Mouse (Mus musculus) olfactory bulb, adult 2 months (tissue): ENCODE measurements around the gene Ntn1. TPM values are rescaled to one million over a fixed set of nuclear protein-coding genes. Genes with fewer than 3 reads are reported as not detected.

Source experiments
- H3K27ac ChIP-seq: fragments of 200-500 bp; 2 replicates; pipeline ENCODE4 v1.5.1; 2012; ENCODE audit warnings: low read depth, low read length; ENCODE audit not compliant: insufficient read depth
- H3K4me1 ChIP-seq: fragments of 200-500 bp; 2 replicates; pipeline ENCODE4 v1.6.1; 2012; ENCODE audit warnings: low read length; ENCODE audit not compliant: control insufficient read depth, insufficient read depth
- H3K4me3 ChIP-seq: fragments of 200-500 bp; 2 replicates; pipeline ENCODE4 v1.5.1; 2012; ENCODE audit warnings: mild to moderate bottlenecking, low read depth, low read length, moderate library complexity; ENCODE audit not compliant: insufficient read depth
- CTCF ChIP-seq: fragments of 200-500 bp; IDR thresholded peaks from 2 replicates; pipeline ENCODE4 v1.5.1; 2012; ENCODE audit warnings: low read depth, mild to moderate bottlenecking, low read length, moderate library complexity; ENCODE audit not compliant: insufficient read depth
- POLR2A ChIP-seq: fragments of 200-500 bp; IDR thresholded peaks from 2 replicates; pipeline ENCODE4 v1.6.1; 2012; ENCODE audit warnings: mild to moderate bottlenecking, low read depth, low read length, moderate library complexity; ENCODE audit not compliant: insufficient read depth
- WGBS: fragments of 180-500 bp; shearing (Covaris S2); methylation state at CpG from one replicate; pipeline ENCODE4 v1.1.7; 2018; 5-methylcytosine and 5-hydroxymethylcytosine counted together
- polyA plus RNA-seq: library from polyadenylated mRNA; stranded (reverse); fragments of >200 nt; gene quantifications from 2 replicates; pipeline ENCODE4 v1.2.4, GENCODE M21; 2012; ENCODE audit warnings: low replicate concordance; ENCODE audit not compliant: missing spikeins, insufficient read depth, insufficient read length

The Ntn1 gene
- polyA plus RNA-seq, 1 experiment = not detected

- Histone ChIP-seq H3K27ac (no peak overlapping the region), H3K4me1 (peaks cover 10% of the 10 kb centered on the region), H3K4me3 (no peak overlapping the region)
- TF ChIP-seq CTCF (no peak), POLR2A (no peak)
- 96% methylated on average over 4 of the region's 4 CpGs for WGBS
Measured at GRCm38 (mm10) chr11:68200500-68200899, 200.1 kb downstream of the Ntn1 start.

GRCm38 (mm10) chr11:68199801-68200423 lies 200.7 kb downstream of the Ntn1 start:
- no peak overlapping the region for H3K4me3 ChIP-seq
- TF ChIP-seq CTCF = no peak
- no peak for TF ChIP-seq POLR2A
- peaks cover 11% of the 10 kb centered on the region for H3K4me1 ChIP-seq
- WGBS = 71% methylated on average over 10 of the region's 10 CpGs
- no peak overlapping the region for H3K27ac ChIP-seq

DNA sequence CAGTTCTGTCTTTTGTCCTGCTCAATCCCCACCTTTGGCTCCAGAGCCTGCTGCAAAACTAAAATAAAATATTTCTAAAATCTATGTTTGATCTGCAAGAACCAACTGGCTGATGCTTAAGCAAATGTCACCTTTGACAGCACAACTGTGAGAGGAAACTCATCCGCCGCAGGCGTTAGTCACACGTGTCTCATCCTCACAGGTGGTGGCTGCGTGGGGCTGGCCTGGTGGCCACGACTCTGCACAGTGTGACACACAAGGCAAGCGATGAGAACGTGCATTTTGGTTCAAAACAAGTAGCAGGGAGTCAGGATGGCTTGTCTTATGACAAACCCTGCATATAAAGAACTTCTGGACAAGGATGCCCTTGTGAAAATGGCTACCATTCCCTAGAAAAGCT lies 201.5 kb downstream of the Ntn1 start:
- H3K27ac ChIP-seq = no peak overlapping the region
- no peak for TF ChIP-seq POLR2A
- no peak for TF ChIP-seq CTCF
- peaks cover 11% of the 10 kb centered on the region for H3K4me1 ChIP-seq
- H3K4me3 ChIP-seq = no peak overlapping the region
- WGBS = 88% methylated on average over 8 of the region's 8 CpGs

GRCm38 (mm10) chr11:68198696-68199095 lies 201.9 kb downstream of the Ntn1 start:
- no peak overlapping the region for H3K4me3 ChIP-seq
- H3K27ac ChIP-seq = no peak overlapping the region
- no peak for TF ChIP-seq POLR2A
- TF ChIP-seq CTCF = no peak
- 79% methylated on average over 10 of the region's 10 CpGs for WGBS
- peaks cover 11% of the 10 kb centered on the region for H3K4me1 ChIP-seq

DNA sequence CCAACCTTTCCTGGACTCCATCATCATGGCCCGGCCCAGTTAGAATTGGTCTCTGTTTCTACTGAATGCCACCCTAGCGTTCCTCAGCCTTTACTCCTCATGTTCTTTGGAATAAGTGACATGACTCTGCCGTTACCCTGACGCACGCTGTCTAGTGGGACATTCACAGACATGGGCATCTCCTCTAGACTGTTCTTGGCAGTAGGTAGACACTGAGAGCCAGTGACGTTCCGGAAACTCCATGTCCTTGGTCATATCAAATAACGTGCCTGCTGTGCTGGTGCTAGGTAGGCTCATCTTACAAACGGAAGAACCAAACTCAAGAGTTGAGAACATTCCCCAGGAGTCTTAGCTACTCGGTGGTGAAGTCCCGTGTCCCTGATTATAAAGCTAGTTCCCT lies 203.2 kb downstream of the Ntn1 start:
- TF ChIP-seq CTCF = no peak
- TF ChIP-seq POLR2A = no peak
- H3K27ac ChIP-seq = no peak overlapping the region
- peaks cover 11% of the 10 kb centered on the region for H3K4me1 ChIP-seq
- H3K4me3 ChIP-seq = no peak overlapping the region
- WGBS = 96% methylated on average over 11 of the region's 11 CpGs

- Histone ChIP-seq H3K4me1 (peaks cover 11% of the 10 kb centered on the region), H3K27ac (no peak overlapping the region), H3K4me3 (no peak overlapping the region)
- no peak for TF ChIP-seq POLR2A
- TF ChIP-seq CTCF = no peak
- 63% methylated on average over 6 of the region's 6 CpGs for WGBS
Measured at GRCm38 (mm10) chr11:68196566-68196965, 204.1 kb downstream of the Ntn1 start.

GRCm38 (mm10) chr11:68195693-68196176 lies 204.9 kb downstream of the Ntn1 start:
- H3K4me1 ChIP-seq = peaks cover 11% of the 10 kb centered on the region
- H3K27ac ChIP-seq = no peak overlapping the region
- 79% methylated on average over 10 of the region's 10 CpGs for WGBS
- H3K4me3 ChIP-seq = no peak overlapping the region
- no peak for TF ChIP-seq CTCF
- TF ChIP-seq POLR2A = no peak

GRCm38 (mm10) chr11:68195168-68195567 lies 205.5 kb downstream of the Ntn1 start:
- H3K4me1 ChIP-seq = peaks cover 11% of the 10 kb centered on the region
- no peak for TF ChIP-seq CTCF
- TF ChIP-seq POLR2A = no peak
- no peak overlapping the region for H3K4me3 ChIP-seq
- no peak overlapping the region for H3K27ac ChIP-seq
- 83% methylated on average over 6 of the region's 6 CpGs for WGBS

DNA sequence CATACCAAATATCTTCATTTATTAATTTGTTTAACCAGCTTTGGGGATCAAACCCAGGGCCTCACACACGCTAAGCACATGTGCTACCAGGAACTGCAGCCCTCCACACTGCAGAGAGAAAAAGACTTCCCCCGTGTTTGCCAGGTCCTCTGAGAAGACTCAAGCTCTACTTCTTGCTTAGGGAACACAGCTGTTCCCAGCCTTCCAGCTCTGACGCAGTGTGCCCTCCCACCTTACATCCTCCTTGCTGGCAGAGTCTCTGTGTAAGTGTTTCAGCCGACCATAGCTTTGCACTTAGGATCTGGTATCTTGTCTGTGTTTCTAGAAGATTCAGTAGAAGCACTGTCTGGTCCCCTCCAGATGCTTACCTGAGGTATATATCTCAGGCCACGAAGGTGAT lies 209.8 kb downstream of the Ntn1 start:
- Histone ChIP-seq H3K27ac (no peak overlapping the region), H3K4me3 (no peak overlapping the region), H3K4me1 (peaks cover 11% of the 10 kb centered on the region)
- 65% methylated on average over 5 of the region's 5 CpGs for WGBS
- TF ChIP-seq POLR2A = no peak
- no peak for TF ChIP-seq CTCF

- TF ChIP-seq CTCF = no peak
- TF ChIP-seq POLR2A = no peak
- Histone ChIP-seq H3K4me3 (no peak overlapping the region), H3K27ac (no peak overlapping the region), H3K4me1 (peaks cover 6% of the 10 kb centered on the region; the same call in 1 of the 2 replicates)
- 89% methylated on average over 12 of the region's 12 CpGs for WGBS
Measured at GRCm38 (mm10) chr11:68188695-68189201, 211.9 kb downstream of the Ntn1 start.
